Mouse (Mus musculus): ENCODE results near the gene Pigu. TPM values are rescaled to one million over a fixed set of nuclear protein-coding genes. Genes with fewer than 3 reads are reported as not detected.

Pigu gene
- polyA plus RNA-seq (2015; fragmentation: Nextera tagmentation; extraction: Ambion mirVana), result 30.7 and 39.2 TPM in 2 replicates

- peak; percentile 94 for DNase-seq (ENCODE audit: low spot score)
These were observed at the start of gene Pigu for GRCm38 (mm10) chr2:155356971-155357591. Gene Pigu (minus strand): TSS chr2:155357430.

- no peak for DNase-seq (ENCODE audit: low spot score)
These were observed 47.4 kb upstream of the Pigu start for GRCm38 (mm10) chr2:155404635-155405034.

- DNase-seq (ENCODE audit: low spot score), result no peak
These were observed 44.7 kb upstream of the Pigu start for GRCm38 (mm10) chr2:155401926-155402325.

- DNase-seq (ENCODE audit: low spot score), result no peak
These were observed 43.0 kb upstream of the Pigu start for GRCm38 (mm10) chr2:155400276-155400675.

- no peak for DNase-seq (ENCODE audit: low spot score)
These were observed 37.4 kb upstream of the Pigu start for GRCm38 (mm10) chr2:155394586-155394985.

- no peak for DNase-seq (ENCODE audit: low spot score)
These were observed 31.3 kb upstream of the Pigu start for GRCm38 (mm10) chr2:155388573-155388972.

- DNase-seq (ENCODE audit: low spot score), result no peak
These were observed 29.8 kb upstream of the Pigu start for GRCm38 (mm10) chr2:155387052-155387451.

GRCm38 (mm10) chr2:155386534-155386899 is 29.3 kb upstream of the Pigu start:
- peak; percentile 8 for DNase-seq (ENCODE audit: low spot score)

- no peak for DNase-seq (ENCODE audit: low spot score)
These were observed 28.7 kb upstream of the Pigu start for GRCm38 (mm10) chr2:155385731-155386533.

- peak; percentile 83 for DNase-seq (ENCODE audit: low spot score)
These were observed 27.9 kb upstream of the Pigu start for GRCm38 (mm10) chr2:155385090-155385489.

- DNase-seq (ENCODE audit: low spot score), result no peak
These were observed 25.7 kb upstream of the Pigu start for GRCm38 (mm10) chr2:155382791-155383438.

- DNase-seq (ENCODE audit: low spot score), result no peak
These were observed 25.1 kb upstream of the Pigu start for GRCm38 (mm10) chr2:155382332-155382700.

- peak; percentile 96 for DNase-seq (ENCODE audit: low spot score)
These were observed 24.6 kb upstream of the Pigu start for GRCm38 (mm10) chr2:155381643-155382331.

- no peak for DNase-seq (ENCODE audit: low spot score)
These were observed 23.8 kb upstream of the Pigu start for GRCm38 (mm10) chr2:155381060-155381437.

- no peak for DNase-seq (ENCODE audit: low spot score)
These were observed 23.2 kb upstream of the Pigu start, which contains the start of gene Trp53inp2 for GRCm38 (mm10) chr2:155380261-155381059. Gene Trp53inp2 (plus strand): TSS chr2:155381059.

- DNase-seq (ENCODE audit: low spot score), result no peak
These were observed 19.0 kb upstream of the Pigu start for GRCm38 (mm10) chr2:155376191-155376590.

GRCm38 (mm10) chr2:155374521-155374920 is 17.3 kb upstream of the Pigu start:
- DNase-seq (ENCODE audit: low spot score), result no peak

GRCm38 (mm10) chr2:155373886-155374285 is 16.7 kb upstream of the Pigu start:
- DNase-seq (ENCODE audit: low spot score), result no peak

GRCm38 (mm10) chr2:155373302-155373701 is 16.1 kb upstream of the Pigu start:
- no peak for DNase-seq (ENCODE audit: low spot score)

- DNase-seq (ENCODE audit: low spot score), result no peak
These were observed 15.2 kb upstream of the Pigu start for GRCm38 (mm10) chr2:155372451-155372850.

- no peak for DNase-seq (ENCODE audit: low spot score)
These were observed 12.2 kb upstream of the Pigu start for GRCm38 (mm10) chr2:155369333-155369883.
